Mouse (Mus musculus) right cerebral cortex, postnatal 10 days (tissue): ENCODE results near the gene Vac14.

Experiments used
- DNase-seq, 2 experiments: peaks; one replicate each; pipeline ENCODE4 v3.0.0; 2021; ENCODE audit warnings: low spot score in 2 of 2

Gene Vac14

GRCm38 (mm10) chr8:110618391-110619207 is at the start of gene Vac14:
Gene Vac14 (plus strand): TSS chr8:110618585.
- peak; percentile 99 for DNase-seq

DNA sequence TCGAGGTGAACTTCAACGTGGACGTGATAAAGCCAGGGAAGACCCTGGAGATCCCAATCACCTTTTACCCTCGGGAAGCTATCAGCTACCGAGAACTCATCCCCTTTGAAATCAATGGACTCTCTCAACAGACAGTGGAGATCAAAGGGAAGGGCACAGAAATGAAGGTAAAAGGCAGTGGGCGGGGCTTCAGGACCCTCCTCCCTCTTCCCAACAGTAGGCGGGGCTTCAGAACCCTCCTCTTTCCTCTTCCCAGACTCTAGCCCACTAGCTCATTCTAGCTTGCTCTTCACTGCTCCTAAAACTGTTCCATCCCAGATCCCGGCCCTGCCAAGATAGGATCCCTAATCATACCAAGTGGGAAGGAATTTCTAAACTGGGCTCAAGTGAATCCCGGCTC is 25.7 kb upstream of the Vac14 start:
- no peak for DNase-seq

- DNase-seq: no peak
Observed at GRCm38 (mm10) chr8:110594164-110594563, 24.2 kb upstream of the Vac14 start.

DNA sequence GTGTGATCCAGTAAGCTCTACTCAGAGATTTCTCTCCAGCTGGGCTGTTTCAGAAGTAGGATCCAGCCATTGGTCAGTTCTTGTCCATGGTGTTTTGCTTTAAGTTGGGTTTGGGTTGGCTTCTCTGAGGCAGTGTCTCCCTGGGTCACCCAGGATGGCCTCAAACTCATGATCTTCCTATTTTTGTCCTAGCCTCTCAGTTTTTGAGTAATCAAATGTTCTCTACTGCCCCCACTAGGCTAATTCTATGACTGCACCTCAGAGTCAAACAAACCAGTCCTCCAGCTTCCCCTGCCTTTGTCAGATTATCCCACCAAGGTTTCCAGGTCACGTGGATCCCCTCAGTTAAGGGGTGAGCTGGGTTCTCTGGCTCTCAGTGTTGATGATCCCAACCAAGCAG is 13.8 kb upstream of the Vac14 start:
- DNase-seq: peak in 1 of 2 experiments; percentile 39

- no peak for DNase-seq
Observed at GRCm38 (mm10) chr8:110605401-110606015, 12.9 kb upstream of the Vac14 start.

- no peak for DNase-seq
Observed at GRCm38 (mm10) chr8:110615730-110616129, 2.7 kb upstream of the Vac14 start.

DNA sequence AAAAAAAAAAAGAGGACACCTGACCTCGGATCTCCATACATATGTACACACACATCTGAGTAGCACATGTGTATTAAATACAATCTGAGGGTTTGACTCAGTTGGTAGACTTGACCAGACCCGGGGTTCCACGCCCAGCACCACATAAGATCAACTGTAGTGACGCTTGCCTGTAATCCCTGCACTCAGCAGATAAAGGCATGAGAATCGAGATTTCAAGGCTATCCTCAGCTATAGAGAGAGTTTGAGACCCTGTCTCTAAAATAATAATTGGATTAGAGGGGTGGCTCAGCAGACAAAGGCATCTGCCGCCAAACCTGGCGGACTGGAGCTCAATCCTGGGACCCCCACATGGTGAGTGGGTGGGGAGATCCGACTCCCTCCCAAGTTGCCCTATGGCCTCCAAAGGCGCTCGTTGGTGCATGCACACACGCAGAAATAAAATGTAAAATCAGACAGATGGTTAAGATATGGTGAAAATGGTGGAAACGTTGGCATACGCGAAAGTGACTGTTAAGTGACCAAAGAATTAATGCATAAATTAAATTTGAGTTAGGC is 505 bp upstream of the Vac14 start:
- DNase-seq: no peak

GRCm38 (mm10) chr8:110619208-110619574 is 806 bp downstream of the Vac14 start:
- no peak for DNase-seq

DNA sequence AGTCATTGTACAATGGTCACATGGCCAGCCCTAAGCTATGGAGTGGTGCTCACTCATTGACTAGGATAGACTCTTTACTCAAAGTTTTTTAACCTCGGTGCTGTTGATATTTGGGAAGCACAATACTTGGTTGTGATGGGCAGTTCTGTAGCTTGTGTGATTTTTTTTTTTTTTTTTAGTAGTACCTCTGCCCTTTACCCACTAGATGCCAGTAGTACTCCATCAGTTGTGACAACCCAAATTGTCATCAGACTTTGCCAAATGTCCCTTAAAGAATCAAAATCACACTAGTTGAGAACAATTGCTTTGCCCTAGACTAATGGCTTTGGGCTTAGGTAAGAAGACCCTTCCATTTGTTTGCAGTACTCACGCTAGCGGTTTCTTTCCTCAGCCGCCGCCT is 1.5 kb downstream of the Vac14 start:
- DNase-seq: no peak

DNA sequence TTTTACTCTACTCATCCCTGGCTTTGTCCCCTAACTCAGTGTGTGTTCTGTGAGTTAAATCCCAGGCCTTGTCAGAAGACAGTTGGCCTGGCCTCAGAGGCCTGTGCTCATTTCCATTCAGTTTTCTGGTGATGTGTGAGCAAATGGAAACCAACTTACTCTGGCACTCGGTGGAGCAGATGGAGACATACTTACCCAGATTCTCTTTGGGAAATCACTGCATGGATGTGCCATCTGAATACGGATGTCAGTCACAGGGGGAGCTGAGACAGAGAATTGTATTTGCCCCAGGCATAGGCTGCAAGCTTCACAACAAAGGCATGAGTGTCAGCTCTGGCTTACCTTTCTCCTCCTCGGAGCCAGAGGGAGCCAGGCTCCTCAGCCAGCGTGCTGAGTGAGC is 8.0 kb downstream of the Vac14 start:
- DNase-seq: no peak

DNA sequence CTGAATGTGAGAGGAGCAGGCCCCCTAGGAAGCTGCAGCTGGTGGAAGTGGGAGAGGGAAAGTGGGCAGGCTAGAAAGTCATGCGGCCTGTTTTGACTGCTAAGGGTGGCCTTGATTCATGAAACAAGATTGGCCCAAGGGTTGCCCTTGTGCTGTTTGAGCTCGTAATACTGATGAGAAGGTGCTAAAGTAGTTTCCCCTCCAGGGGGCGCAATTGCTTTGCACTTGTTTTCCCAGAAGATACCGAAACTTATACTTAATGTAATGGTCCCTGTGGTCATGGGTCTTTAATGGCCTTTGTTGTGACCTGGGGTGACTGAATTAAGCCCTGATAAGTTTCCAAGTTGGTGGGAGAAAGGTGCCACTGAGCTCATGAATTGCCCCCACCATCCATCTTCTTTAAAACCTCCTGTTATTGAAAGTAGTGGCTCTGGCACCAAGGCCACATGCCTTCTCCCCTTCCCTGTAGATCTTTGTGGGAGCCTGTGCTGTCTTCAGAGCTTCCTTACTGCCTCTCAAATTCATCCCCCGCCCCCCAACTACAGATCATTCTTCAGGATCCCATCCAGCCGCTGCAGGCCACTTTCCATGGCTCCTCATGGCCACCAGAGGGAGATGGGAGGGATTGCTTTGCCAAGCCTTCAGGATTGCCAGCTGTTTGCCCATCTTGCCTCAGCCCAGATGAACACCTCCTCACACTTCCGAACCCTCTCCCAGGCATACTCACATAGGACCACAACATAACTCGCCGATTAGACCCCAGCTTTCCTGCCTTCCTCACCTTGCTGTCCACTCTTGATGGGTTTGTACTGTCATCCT is 11.1 kb downstream of the Vac14 start:
- DNase-seq: peak in 1 of 2 experiments; percentile 69

GRCm38 (mm10) chr8:110630079-110630478 is 11.7 kb downstream of the Vac14 start:
- DNase-seq: no peak

DNA sequence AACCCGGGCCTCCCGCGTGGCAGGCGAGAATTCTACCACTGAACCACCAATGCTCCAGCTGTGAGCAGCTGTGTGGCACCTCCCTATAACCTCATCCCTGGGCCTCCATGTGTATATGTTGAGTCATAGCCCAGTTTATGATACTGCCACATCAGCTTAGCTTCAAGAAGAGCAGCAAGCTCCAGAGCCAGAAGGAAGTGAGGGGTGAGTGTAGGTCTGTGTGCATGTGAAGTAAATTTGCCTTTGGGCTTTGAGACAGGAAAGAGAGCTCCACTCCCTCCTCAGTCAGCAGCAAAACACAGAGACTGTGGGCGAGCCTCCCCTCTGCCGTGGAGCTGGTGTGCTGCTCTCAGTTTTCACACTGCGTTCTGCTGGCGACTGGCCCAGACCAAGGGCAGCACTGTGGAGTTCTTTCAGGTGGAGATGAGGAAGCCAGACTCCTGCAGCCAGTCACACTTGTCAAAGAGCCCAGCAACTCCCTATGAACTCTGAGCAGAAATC is 12.2 kb downstream of the Vac14 start:
- DNase-seq: peak; percentile 84 to 85

DNA sequence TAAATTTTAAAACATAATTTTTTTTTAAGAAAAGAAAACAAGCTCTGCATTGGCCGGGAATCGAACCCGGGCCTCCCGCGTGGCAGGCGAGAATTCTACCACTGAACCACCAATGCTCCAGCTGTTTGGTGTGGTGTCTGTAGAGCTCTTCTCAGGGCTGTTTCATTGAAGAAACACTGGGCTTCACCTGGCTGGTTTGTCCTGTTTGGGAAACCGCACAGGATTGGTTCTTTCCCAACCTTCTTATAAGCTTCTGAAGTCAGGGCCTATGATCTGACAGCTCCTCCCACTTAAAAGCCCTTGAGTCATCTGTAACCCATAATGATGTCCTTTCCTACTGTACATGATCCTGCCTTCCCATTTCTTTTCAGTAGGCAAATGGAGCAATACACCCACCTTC is 12.8 kb downstream of the Vac14 start:
- DNase-seq: no peak

GRCm38 (mm10) chr8:110633814-110634213 is 15.4 kb downstream of the Vac14 start:
- DNase-seq: no peak

DNA sequence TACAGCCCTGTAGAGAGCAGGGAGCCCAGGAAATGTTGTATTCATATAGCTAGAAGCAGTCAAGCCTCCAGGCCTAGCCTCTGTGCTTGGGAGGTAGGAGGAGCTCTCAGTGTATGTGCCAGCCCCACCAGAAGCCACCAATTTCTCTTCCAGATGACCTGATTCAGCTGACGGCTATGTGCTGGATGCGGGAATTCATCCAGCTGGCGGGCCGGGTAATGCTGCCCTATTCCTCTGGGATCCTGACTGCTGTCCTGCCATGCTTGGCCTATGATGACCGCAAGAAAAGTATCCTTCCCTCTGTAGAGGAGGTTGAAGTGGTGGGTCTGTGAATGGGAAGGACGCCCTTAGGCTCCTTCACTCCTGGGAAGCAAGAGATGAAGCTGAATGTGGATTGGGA is 17.8 kb downstream of the Vac14 start:
- DNase-seq: no peak

DNA sequence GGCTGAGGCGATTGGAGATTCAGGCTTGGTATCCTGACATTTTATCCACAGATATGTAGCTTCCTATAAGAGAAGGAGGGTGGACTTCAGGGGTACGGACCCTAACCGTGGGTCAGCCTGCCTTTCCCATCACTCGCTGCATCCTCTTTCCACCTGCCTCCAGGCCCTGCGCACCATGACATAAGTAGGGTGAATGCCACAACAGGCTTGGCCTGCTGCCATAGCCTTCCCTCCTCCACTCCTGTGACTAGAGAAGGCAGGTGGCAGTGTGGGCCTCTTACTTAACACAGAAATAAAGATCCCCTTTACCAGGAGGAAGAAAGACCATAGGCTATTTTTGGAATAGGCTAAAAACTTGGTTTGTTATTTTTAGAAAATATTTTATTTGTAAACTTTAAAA is 23.9 kb downstream of the Vac14 start:
- no peak for DNase-seq

DNA sequence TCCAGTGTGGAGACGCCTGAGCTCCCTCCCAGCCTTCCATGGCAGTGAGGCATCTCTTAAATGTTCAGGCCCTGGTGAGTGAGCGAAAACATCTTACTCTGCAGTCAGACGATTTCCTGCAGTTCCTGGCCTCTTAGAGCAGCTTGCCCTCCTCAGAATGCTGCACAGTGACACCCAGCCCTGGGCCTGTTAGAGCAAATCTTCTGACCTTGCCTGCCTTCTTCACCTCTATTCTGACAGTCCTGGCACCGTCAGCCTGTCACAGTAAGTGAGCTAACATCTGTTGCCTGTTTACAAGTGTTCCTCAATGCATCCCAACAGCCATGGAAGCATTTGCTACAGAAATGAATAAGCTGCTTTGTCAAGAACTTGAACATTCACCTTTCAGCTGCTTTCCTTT is 24.8 kb downstream of the Vac14 start:
- no peak for DNase-seq

DNA sequence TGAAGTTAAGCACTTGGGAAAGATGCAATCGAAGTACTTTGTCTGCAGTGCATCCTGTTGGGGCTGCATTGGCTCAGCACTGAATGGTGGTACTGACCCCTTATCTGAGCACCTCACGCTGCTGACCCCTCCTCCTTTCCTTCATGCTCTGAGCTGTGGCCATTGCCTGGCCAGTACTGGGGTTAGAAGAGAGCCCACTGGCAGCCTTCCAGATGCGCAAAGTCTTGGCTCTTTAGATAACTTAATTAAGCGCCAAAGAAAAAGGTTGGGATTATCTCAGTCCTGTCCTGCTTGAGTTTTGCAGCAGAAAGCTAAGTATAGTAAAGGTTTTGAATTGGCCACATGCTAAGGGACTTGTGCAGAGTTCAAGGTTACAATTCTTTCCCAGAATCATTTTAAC is 26.0 kb downstream of the Vac14 start:
- DNase-seq: no peak

- no peak for DNase-seq
Observed at GRCm38 (mm10) chr8:110644901-110645300, 26.5 kb downstream of the Vac14 start.

- DNase-seq: no peak
Observed at GRCm38 (mm10) chr8:110645340-110645739, 27.0 kb downstream of the Vac14 start.

DNA sequence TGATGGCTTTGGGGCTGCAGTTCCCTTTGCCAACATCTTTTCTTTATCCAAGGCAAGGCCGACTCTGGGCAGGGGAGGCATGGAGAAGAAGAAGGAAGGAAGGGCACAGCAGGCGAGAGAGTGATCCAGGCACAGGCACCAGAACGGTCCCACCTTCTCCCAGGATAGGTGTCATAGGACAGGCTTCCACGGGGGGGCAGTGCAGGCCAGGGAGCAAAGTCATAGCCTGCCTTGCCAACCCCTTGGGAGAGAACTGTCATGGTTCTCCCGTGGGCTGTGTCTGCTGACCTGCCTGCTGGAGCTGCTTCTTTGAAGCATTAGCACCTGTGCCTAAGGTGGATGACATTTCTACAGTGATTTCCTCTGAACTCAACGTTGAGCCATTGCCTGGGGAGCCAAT is 27.7 kb downstream of the Vac14 start:
- peak; percentile 77 to 88 for DNase-seq
